Mouse (Mus musculus) myocyte (in vitro differentiated cells): Measurements from ENCODE around the gene Phlpp2. TPM values are rescaled to one million over a fixed set of nuclear protein-coding genes. Genes with fewer than 3 reads are reported as not detected.
A peak's percentile ranks its signal among the peaks of the same experiment; 100 is the strongest.

Experiments
- H3K27me3 ChIP-seq: one replicate; pipeline ENCODE4 v1.6.1; 2011; ENCODE audit not compliant: control insufficient read depth, insufficient read depth, insufficient read length
- H3K36me3 ChIP-seq: one replicate; pipeline ENCODE4 v1.6.1; 2011; ENCODE audit not compliant: control insufficient read depth, insufficient read depth
- H3K4me2 ChIP-seq: one replicate; pipeline ENCODE4 v1.6.1; 2011; ENCODE audit warnings: low read depth, control low read depth
- H3K4me3 ChIP-seq: one replicate; pipeline ENCODE4 v1.5.1; 2011; ENCODE audit warnings: mild to moderate bottlenecking, control low read depth, moderate library complexity
- H3K79me2 ChIP-seq: one replicate; pipeline ENCODE4 v1.6.1; 2011; ENCODE audit not compliant: control insufficient read depth, insufficient read depth
- H3ac ChIP-seq: one replicate; pipeline ENCODE4 v1.6.1; 2011; ENCODE audit not compliant: control insufficient read depth, insufficient read length
- CEBPB ChIP-seq: IDR thresholded peaks from 2 replicates; pipeline ENCODE4 v1.6.1; 2011; ENCODE audit warnings: mild to moderate bottlenecking, moderate library complexity; ENCODE audit not compliant: poor library complexity, insufficient read depth, severe bottlenecking
- E2F4 ChIP-seq: IDR thresholded peaks from one replicate; pipeline ENCODE4 v1.6.1; 2011; ENCODE audit warnings: mild to moderate bottlenecking, control low read depth, moderate library complexity; ENCODE audit not compliant: insufficient read depth
- MAX ChIP-seq: IDR thresholded peaks from one replicate; pipeline ENCODE4 v1.6.1; 2011; ENCODE audit warnings: low read depth, mild to moderate bottlenecking, control low read depth
- MYOD1 ChIP-seq, 3 experiments: IDR thresholded peaks; one replicate each; pipeline ENCODE4 v1.6.1; 2011; ENCODE audit warnings: control low read depth in 2 of 3, low read depth in 2 of 3, mild to moderate bottlenecking in 2 of 3, moderate library complexity in 1 of 3; ENCODE audit not compliant: insufficient read length in 2 of 3, control insufficient read depth in 1 of 3
- MYOG ChIP-seq, 3 experiments: IDR thresholded peaks; one replicate each; pipeline ENCODE4 v1.6.1; 2011; ENCODE audit warnings: control low read depth in 2 of 3, low read depth in 2 of 3, mild to moderate bottlenecking in 2 of 3; ENCODE audit not compliant: insufficient read length in 2 of 3, control insufficient read depth in 1 of 3, insufficient read depth in 1 of 3
- POLR2A ChIP-seq: IDR thresholded peaks from one replicate; pipeline ENCODE4 v1.6.1; 2011; ENCODE audit warnings: low read depth, mild to moderate bottlenecking, control low read depth, moderate library complexity; ENCODE audit not compliant: insufficient read length
- POLR2AphosphoS2 ChIP-seq: IDR thresholded peaks from one replicate; pipeline ENCODE4 v1.6.1; 2011; ENCODE audit warnings: low read depth, control low read depth; ENCODE audit not compliant: insufficient read length
- REST ChIP-seq: IDR thresholded peaks from one replicate; pipeline ENCODE4 v1.6.1; 2011; ENCODE audit warnings: mild to moderate bottlenecking, control low read depth, moderate library complexity; ENCODE audit not compliant: insufficient read depth, insufficient read length
- SRF ChIP-seq: IDR thresholded peaks from one replicate; pipeline ENCODE4 v1.6.1; 2011; ENCODE audit warnings: low read depth; ENCODE audit not compliant: control insufficient read depth, insufficient read length
- TCF12 ChIP-seq: IDR thresholded peaks from one replicate; pipeline ENCODE4 v1.6.1; 2011; ENCODE audit warnings: mild to moderate bottlenecking, control low read depth; ENCODE audit not compliant: poor library complexity, insufficient read depth, severe bottlenecking
- TCF3 ChIP-seq: IDR thresholded peaks from one replicate; pipeline ENCODE4 v1.6.1; 2011; ENCODE audit warnings: low read depth, control low read depth; ENCODE audit not compliant: insufficient read length
- USF1 ChIP-seq: IDR thresholded peaks from one replicate; pipeline ENCODE4 v1.6.1; 2011; ENCODE audit warnings: low read depth, mild to moderate bottlenecking, control low read depth, moderate library complexity
- polyA plus RNA-seq: library from polyadenylated mRNA; unstranded; fragments of >200 nt; fragmentation: generic; extraction: Trizol; gene quantifications from one replicate; pipeline ENCODE4 v1.2.1, GENCODE M21; 2012; ENCODE audit warnings: missing spikeins

Phlpp2 gene
- polyA plus RNA-seq, 1 experiment = 1.7 TPM

- no peak overlapping the region for H3K4me2 ChIP-seq
- no peaks in the 10 kb centered on the region for H3K36me3 ChIP-seq
- TF ChIP-seq MAX = no peak
- TF ChIP-seq E2F4 = no peak
- no peak for TF ChIP-seq TCF12
- TF ChIP-seq CEBPB = no peak
- no peak for TF ChIP-seq REST
- TF ChIP-seq USF1 = no peak
- TF ChIP-seq SRF = no peak
- TF ChIP-seq MYOD1 (IDR thresholded peaks at IDR 0.05; ENCODE audit: control insufficient read depth in 1 of 3, insufficient read length in 2 of 3, low read depth in 2 of 3) = peak in 1 of 3 experiments; percentile 17
- TF ChIP-seq POLR2A = no peak
- no peak for TF ChIP-seq TCF3
- TF ChIP-seq POLR2AphosphoS2 = no peak
- peak in 1 of 3 experiments; percentile 29 for TF ChIP-seq MYOG (IDR thresholded peaks at IDR 0.05; ENCODE audit: control insufficient read depth in 1 of 3, insufficient read depth in 1 of 3, insufficient read length in 2 of 3, low read depth in 2 of 3)
- no peak overlapping the region for H3ac ChIP-seq
- no peaks in the 10 kb centered on the region for H3K79me2 ChIP-seq
- H3K4me3 ChIP-seq = no peak overlapping the region
- H3K27me3 ChIP-seq = peaks cover 47% of the 10 kb centered on the region
Measured at GRCm38 (mm10) chr8:109986384-109986783, 118.0 kb downstream of the Phlpp2 start.

GRCm38 (mm10) chr8:109987776-109988175, 119.4 kb downstream of the Phlpp2 start:
- no peaks in the 10 kb centered on the region for H3K36me3 ChIP-seq
- no peak overlapping the region for H3ac ChIP-seq
- H3K27me3 ChIP-seq = peaks cover 51% of the 10 kb centered on the region
- H3K4me3 ChIP-seq = no peak overlapping the region
- TF ChIP-seq CEBPB (no peak), TCF12 (no peak), E2F4 (no peak)
- no peaks in the 10 kb centered on the region for H3K79me2 ChIP-seq
- H3K4me2 ChIP-seq = no peak overlapping the region

GRCm38 (mm10) chr8:109989151-109989550, 120.8 kb downstream of the Phlpp2 start:
- H3K4me2 ChIP-seq = no peak overlapping the region
- no peak overlapping the region for H3ac ChIP-seq
- no peak overlapping the region for H3K4me3 ChIP-seq
- H3K36me3 ChIP-seq = no peaks in the 10 kb centered on the region
- TF ChIP-seq CEBPB = no peak
- H3K27me3 ChIP-seq = peaks cover 41% of the 10 kb centered on the region
- H3K79me2 ChIP-seq = no peaks in the 10 kb centered on the region

- peaks cover 42% of the 10 kb centered on the region for H3K27me3 ChIP-seq
- H3K4me2 ChIP-seq = no peak within 1 kb of the TSS
- H3K79me2 ChIP-seq = no peaks in the 10 kb centered on the region
- H3K4me3 ChIP-seq = no peak within 1 kb of the TSS
- no peak within 1 kb of the TSS for H3ac ChIP-seq
- H3K36me3 ChIP-seq = no peaks in the 10 kb centered on the region
- TF ChIP-seq TCF3 (no peak), MAX (no peak), MYOD1 (IDR thresholded peaks at IDR 0.05; ENCODE audit: control insufficient read depth in 1 of 3, insufficient read length in 2 of 3, low read depth in 2 of 3) (no peak), REST (no peak), MYOG (IDR thresholded peaks at IDR 0.05; ENCODE audit: control insufficient read depth in 1 of 3, insufficient read depth in 1 of 3, insufficient read length in 2 of 3, low read depth in 2 of 3) (no peak), POLR2A (no peak), SRF (no peak), USF1 (no peak), TCF12 (no peak), POLR2AphosphoS2 (no peak), E2F4 (no peak), CEBPB (no peak)
Measured at GRCm38 (mm10) chr8:109990224-109990623, 121.9 kb downstream of the Phlpp2 start, which contains the start of gene Tat. TSS of gene Tat (plus strand) at chr8:109990437.

GRCm38 (mm10) chr8:109992166-109992565, 123.8 kb downstream of the Phlpp2 start:
- no peaks in the 10 kb centered on the region for H3K79me2 ChIP-seq
- no peak overlapping the region for H3K4me3 ChIP-seq
- H3K36me3 ChIP-seq = no peaks in the 10 kb centered on the region
- no peak overlapping the region for H3K4me2 ChIP-seq
- H3K27me3 ChIP-seq = peaks cover 37% of the 10 kb centered on the region
- TF ChIP-seq CEBPB = no peak
- TF ChIP-seq REST = no peak
- no peak for TF ChIP-seq POLR2A
- no peak for TF ChIP-seq E2F4
- TF ChIP-seq MYOD1 (IDR thresholded peaks at IDR 0.05; ENCODE audit: control insufficient read depth in 1 of 3, insufficient read length in 2 of 3, low read depth in 2 of 3) = no peak
- TF ChIP-seq MYOG (IDR thresholded peaks at IDR 0.05; ENCODE audit: control insufficient read depth in 1 of 3, insufficient read depth in 1 of 3, insufficient read length in 2 of 3, low read depth in 2 of 3) = no peak
- TF ChIP-seq POLR2AphosphoS2 = no peak
- no peak for TF ChIP-seq USF1
- no peak for TF ChIP-seq TCF12
- TF ChIP-seq MAX = no peak
- no peak for TF ChIP-seq SRF
- TF ChIP-seq TCF3 = no peak
- H3ac ChIP-seq = no peak overlapping the region
